Mouse (Mus musculus) CH12F3 (cell line): ENCODE data around the gene Sec16a.

Source experiments
- in situ Hi-C: fragments of 300-500 bp; cut with MboI; formaldehyde crosslinking; loops from 2 replicates; pipeline ENCODE4 v1.14.3; 2020; ENCODE audit warnings: low sequenced_read_pairs

The Sec16a gene

GRCm38 (mm10) chr2:26474789-26475504 lies 29.9 kb upstream of the Sec16a start:
- in situ Hi-C loops = no loop called here

GRCm38 (mm10) chr2:26472312-26473090 lies 27.5 kb upstream of the Sec16a start:
- in situ Hi-C loops = no loop called here

- in situ Hi-C loops = no loop called here
Observed at GRCm38 (mm10) chr2:26471652-26472285, 26.8 kb upstream of the Sec16a start.

GRCm38 (mm10) chr2:26470967-26471366 lies 26.0 kb upstream of the Sec16a start:
- in situ Hi-C loops = no loop called here

GRCm38 (mm10) chr2:26468376-26468775 lies 23.4 kb upstream of the Sec16a start:
- in situ Hi-C loops = no loop called here

GRCm38 (mm10) chr2:26463412-26463811 lies 18.4 kb upstream of the Sec16a start:
- in situ Hi-C loops = no loop called here

GRCm38 (mm10) chr2:26462980-26463379 lies 18.0 kb upstream of the Sec16a start:
- in situ Hi-C loops = no loop called here

GRCm38 (mm10) chr2:26461667-26462066 lies 16.7 kb upstream of the Sec16a start:
- in situ Hi-C loops = no loop called here

GRCm38 (mm10) chr2:26460837-26461236 lies 15.8 kb upstream of the Sec16a start:
- in situ Hi-C loops = no loop called here

GRCm38 (mm10) chr2:26460097-26460646 lies 15.2 kb upstream of the Sec16a start:
- in situ Hi-C loops = no loop called here

GRCm38 (mm10) chr2:26459478-26459877 lies 14.5 kb upstream of the Sec16a start:
- in situ Hi-C loops = no loop called here

- in situ Hi-C loops = no loop called here
Observed at GRCm38 (mm10) chr2:26458402-26459124, 13.5 kb upstream of the Sec16a start.

GRCm38 (mm10) chr2:26449121-26450060 lies 4.4 kb upstream of the Sec16a start:
- in situ Hi-C loops = loop anchor here (5.0 kb wide), 1 partner anchor 113 kb away; no protein-coding TSS in a partner anchor

GRCm38 (mm10) chr2:26447451-26447850 lies 2.4 kb upstream of the Sec16a start:
- in situ Hi-C loops = no loop called here

GRCm38 (mm10) chr2:26446671-26447070 lies 1.7 kb upstream of the Sec16a start:
- in situ Hi-C loops = no loop called here

- in situ Hi-C loops = no loop called here
Observed at GRCm38 (mm10) chr2:26445666-26446445, 840 bp upstream of the Sec16a start.

GRCm38 (mm10) chr2:26444368-26444767 lies 648 bp downstream of the Sec16a start:
- in situ Hi-C loops = no loop called here

- in situ Hi-C loops = no loop called here
Observed at GRCm38 (mm10) chr2:26443876-26444275, 1.1 kb downstream of the Sec16a start.

- in situ Hi-C loops = no loop called here
Observed at GRCm38 (mm10) chr2:26442843-26443242, 2.2 kb downstream of the Sec16a start.
